Mouse (Mus musculus): ENCODE results near the gene Jak3.

- TF ChIP-seq CTCF (IDR thresholded peaks at IDR 0.05; ENCODE audit: borderline replicate concordance, extremely low read depth, insufficient read depth, insufficient read length) (no peak), POLR2A (IDR thresholded peaks at IDR 0.05; ENCODE audit: borderline replicate concordance, extremely low read depth, insufficient read depth, insufficient read length, poor library complexity, severe bottlenecking) (no peak)
Observed at GRCm38 (mm10) chr8:71711574-71711973, 35.5 kb downstream of the Jak3 start.

Measured in brain, embryonic 14.5 days (tissue).